ENCODE assay signal across 18 mouse cellular contexts in the genomic region with DNA sequence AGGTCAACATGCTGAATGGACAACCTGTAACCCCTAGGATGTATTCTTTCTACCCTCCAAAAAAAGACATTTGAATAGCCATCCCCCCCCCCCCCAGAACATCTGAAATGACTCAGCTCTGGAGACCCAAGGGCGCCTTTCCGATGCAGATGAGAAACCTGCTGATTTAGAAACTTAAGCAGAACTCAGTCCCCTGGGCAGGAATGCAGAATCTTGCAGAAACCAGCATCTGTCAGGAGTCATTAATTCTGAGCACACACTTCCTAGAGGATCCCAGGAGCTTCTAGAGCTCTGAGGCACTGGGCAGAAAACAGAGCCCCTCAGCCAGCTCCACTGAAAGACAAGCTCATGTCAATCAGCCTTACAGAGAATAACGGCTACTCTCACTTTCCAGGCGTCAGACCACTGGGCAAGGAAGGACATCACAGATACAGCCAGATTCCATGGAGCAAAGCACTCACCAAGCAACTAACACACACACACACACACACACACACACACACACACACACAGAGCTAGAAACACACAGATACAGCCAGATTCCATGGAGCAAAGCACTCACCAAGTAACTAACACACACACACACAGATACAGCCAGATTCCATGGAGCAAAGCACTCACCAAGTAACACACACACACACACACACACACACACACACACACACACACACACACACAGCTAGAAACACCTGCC. TPM values are rescaled to one million over a fixed set of nuclear protein-coding genes. Genes with fewer than 3 reads are reported as not detected.
DNase-seq lines count a peak whose midpoint lies in the region; ATAC-seq lines count a peak whose summit lies in the region.
"Had no signal": no experiment of that assay in that cellular context is flagged by ENCODE, and none has a peak within 500 bp of the region (broad histone marks: within the 10 kb centered on the region; RNA-seq: fewer than 3 reads in every experiment).

No protein-coding gene starts in this region.

- H3K36me3 ChIP-seq in kidney, embryonic 16.5 days (ENCODE audit: insufficient read depth, low read length) = no peaks in the 10 kb centered on the region
- no peaks in the 10 kb centered on the region for H3K36me3 ChIP-seq in hindbrain, embryonic 11.5 days (ENCODE audit: control insufficient read depth, insufficient read depth, low read length)
- no peaks in the 10 kb centered on the region for H3K36me3 ChIP-seq in midbrain, embryonic 11.5 days (ENCODE audit: control insufficient read depth, insufficient read depth, low read length)
- peaks cover 15% of the 10 kb centered on the region; the same call in 1 of the 2 replicates for H3K36me3 ChIP-seq in neural tube, embryonic 15.5 days
- H3K36me3 ChIP-seq: liver, embryonic 12.5 days; stomach, embryonic 15.5 days had no signal

- ATAC-seq in kidney, embryonic 16.5 days (ENCODE audit: low FRiP score, low TSS enrichment) = peak; percentile 31; the same call in 1 of the 2 replicates
- no peak for ATAC-seq in hindbrain, embryonic 11.5 days (ENCODE audit: low FRiP score)
- ATAC-seq in midbrain, embryonic 11.5 days (ENCODE audit: low FRiP score) = peak; percentile 61; the same call in 1 of the 2 replicates
- ATAC-seq in neural tube, embryonic 15.5 days (ENCODE audit: low FRiP score) = peak; percentile 76
- ATAC-seq: inflammation-experienced regulatory T-cells, adult 6 months; liver, embryonic 12.5 days; lung, postnatal 0 days had no signal

- H3K27me3 ChIP-seq in kidney, embryonic 16.5 days (ENCODE audit: insufficient read depth, low read length) = no peaks in the 10 kb centered on the region
- H3K27me3 ChIP-seq in hindbrain, embryonic 11.5 days (ENCODE audit: control insufficient read depth, insufficient read depth, low read length) = no peaks in the 10 kb centered on the region
- H3K27me3 ChIP-seq in midbrain, embryonic 11.5 days (ENCODE audit: control insufficient read depth, insufficient read depth, low read length) = no peaks in the 10 kb centered on the region
- no peaks in the 10 kb centered on the region for H3K27me3 ChIP-seq in neural tube, embryonic 15.5 days (replicated peaks)
- H3K27me3 ChIP-seq: heart, embryonic 12.5 days; liver, embryonic 12.5 days; stomach, embryonic 15.5 days had no signal

- H3K4me3 ChIP-seq in kidney, embryonic 16.5 days (ENCODE audit: low read length) = no peak overlapping the region
- H3K4me3 ChIP-seq in hindbrain, embryonic 11.5 days (ENCODE audit: low read depth, low read length) = no peak overlapping the region
- no peak overlapping the region for H3K4me3 ChIP-seq in midbrain, embryonic 11.5 days (ENCODE audit: low read depth, low read length)
- H3K4me3 ChIP-seq in neural tube, embryonic 15.5 days (replicated peaks) = no peak overlapping the region
- H3K4me3 ChIP-seq: heart, embryonic 12.5 days; liver, embryonic 12.5 days; stomach, embryonic 15.5 days had no signal

- H3K4me2 ChIP-seq in kidney, embryonic 16.5 days (replicated peaks; ENCODE audit: low read depth, low read length) = no peak overlapping the region
- no peak overlapping the region for H3K4me2 ChIP-seq in hindbrain, embryonic 11.5 days (replicated peaks; ENCODE audit: low read depth, low read length)
- H3K4me2 ChIP-seq in midbrain, embryonic 11.5 days = no peak overlapping the region
- H3K4me2 ChIP-seq in neural tube, embryonic 15.5 days = no peak overlapping the region
- H3K4me2 ChIP-seq: heart, embryonic 12.5 days; liver, embryonic 12.5 days; stomach, embryonic 15.5 days had no signal

- H3K27ac ChIP-seq in kidney, embryonic 16.5 days (ENCODE audit: low read length) = 0 out of 2 replicates have a peak overlapping the region, but pooled peaks have one; percentile 24
- H3K27ac ChIP-seq in hindbrain, embryonic 11.5 days (ENCODE audit: low read depth, low read length) = no peak overlapping the region
- H3K27ac ChIP-seq in midbrain, embryonic 11.5 days (ENCODE audit: low read depth, low read length) = no peak overlapping the region
- H3K27ac ChIP-seq in neural tube, embryonic 15.5 days (replicated peaks) = peak overlapping the region; percentile 54
- H3K27ac ChIP-seq: liver, embryonic 12.5 days; stomach, embryonic 15.5 days had no signal

- no peak for DNase-seq in kidney, adult 11 months
- peak; percentile 17 for DNase-seq in hindbrain, embryonic 11.5 days (ENCODE audit: low spot score)
- DNase-seq in midbrain, embryonic 11.5 days (ENCODE audit: low spot score, missing footprints) = peak; percentile 83
- no peak for DNase-seq in thymus, postnatal 10 days (ENCODE audit: low spot score in 2 of 2)
- no peak for DNase-seq in left cerebral cortex, postnatal 4 days
- DNase-seq in cerebellum, postnatal 10 days = no peak
- DNase-seq: adrenal gland, postnatal 14 days; cerebellum, adult 9-11 months; kidney, postnatal 14 days; spleen, adult 18-20 months; thymus, postnatal 25 days had no signal

- intact Hi-C loops in left cerebral cortex, postnatal 4 days (cut with DNase I) = no loop called here

- WGBS in kidney, embryonic 16.5 days = 26% methylated on average over 4 of the region's 4 CpGs
- 20% methylated on average over 4 of the region's 4 CpGs for WGBS in hindbrain, embryonic 11.5 days
- WGBS in midbrain, embryonic 11.5 days = 21% methylated on average over 4 of the region's 4 CpGs
- WGBS in neural tube, embryonic 15.5 days = 26% methylated on average over 4 of the region's 4 CpGs

- no peaks in the 10 kb centered on the region for H3K9me3 ChIP-seq in kidney, embryonic 16.5 days (ENCODE audit: low read length)
- no peaks in the 10 kb centered on the region for H3K9me3 ChIP-seq in hindbrain, embryonic 11.5 days (ENCODE audit: control insufficient read depth, low read length)
- no peaks in the 10 kb centered on the region for H3K9me3 ChIP-seq in midbrain, embryonic 11.5 days (ENCODE audit: control insufficient read depth, low read length)
- no peaks in the 10 kb centered on the region for H3K9me3 ChIP-seq in neural tube, embryonic 15.5 days (replicated peaks)
- H3K9me3 ChIP-seq: heart, embryonic 12.5 days; liver, embryonic 12.5 days; stomach, embryonic 15.5 days had no signal

- peaks cover 10% of the 10 kb centered on the region; the same call in 1 of the 2 replicates for H3K4me1 ChIP-seq in kidney, embryonic 16.5 days (ENCODE audit: insufficient read depth, low read length)
- H3K4me1 ChIP-seq in hindbrain, embryonic 11.5 days (replicated peaks; ENCODE audit: control insufficient read depth, insufficient read depth, low read length) = no peaks in the 10 kb centered on the region
- H3K4me1 ChIP-seq in midbrain, embryonic 11.5 days (ENCODE audit: control insufficient read depth, insufficient read depth, low read length) = peaks cover 9% of the 10 kb centered on the region; the same call in 1 of the 2 replicates
- peaks cover 18% of the 10 kb centered on the region for H3K4me1 ChIP-seq in neural tube, embryonic 15.5 days
- H3K4me1 ChIP-seq: heart, embryonic 12.5 days; stomach, embryonic 15.5 days had no signal

- H3K9ac ChIP-seq in kidney, embryonic 16.5 days (replicated peaks; ENCODE audit: low read length) = no peak overlapping the region
- no peak overlapping the region for H3K9ac ChIP-seq in hindbrain, embryonic 11.5 days (ENCODE audit: low read depth, low read length)
- no peak overlapping the region for H3K9ac ChIP-seq in midbrain, embryonic 11.5 days (ENCODE audit: low read length)
- H3K9ac ChIP-seq in neural tube, embryonic 15.5 days (replicated peaks) = no peak overlapping the region
- H3K9ac ChIP-seq: heart, embryonic 12.5 days; liver, embryonic 12.5 days; stomach, embryonic 15.5 days had no signal

RNA-seq across cellular contexts. Expression of a gene that starts 46.0 kb away (rescaled TPM):
- polyA plus RNA-seq in kidney, embryonic 16.5 days (2015; fragmentation: Nextera tagmentation; extraction: Ambion mirVana) = 148 and 149 TPM in 2 replicates
- polyA plus RNA-seq in hindbrain, embryonic 11.5 days (2014; fragmentation: Nextera tagmentation; extraction: Ambion mirVana) = 68.4 and 72.6 TPM in 2 replicates
- polyA plus RNA-seq in midbrain, embryonic 11.5 days (2014; fragmentation: Nextera tagmentation; extraction: Ambion mirVana) = 63.6 and 69.7 TPM in 2 replicates
- 57.5 and 63.9 TPM in 2 replicates for polyA plus RNA-seq in neural tube, embryonic 15.5 days (2015; fragmentation: Nextera tagmentation; extraction: Ambion mirVana)
- 10 to 100 TPM; 27.7 to 31.9 TPM for total RNA-seq in left cerebral cortex, postnatal 4 days (2021)

Comparison
In these comparisons a context has a peak if more than half of its experiments do, and no peak if none do; other contexts are left out.
1. H3K27ac ChIP-seq: peak in kidney, embryonic 16.5 days (single experiment) and neural tube, embryonic 15.5 days (single experiment); none in hindbrain, embryonic 11.5 days (single experiment) and midbrain, embryonic 11.5 days (single experiment).
2. DNase-seq: peak in hindbrain, embryonic 11.5 days (single experiment) and midbrain, embryonic 11.5 days (single experiment); none in kidney, adult 11 months (single experiment), thymus, postnatal 10 days (0 of 2), left cerebral cortex, postnatal 4 days (single experiment) and cerebellum, postnatal 10 days (0 of 2).